Mouse (Mus musculus) lung, postnatal 0 days (tissue): Measurements from ENCODE around the gene Edn2. TPM values are rescaled to one million over a fixed set of nuclear protein-coding genes. Genes with fewer than 3 reads are reported as not detected.

Source experiments
- ATAC-seq: fragments of 200-750 bp; cut with Nextera tagmentation; 2 replicates; pipeline ENCODE4 v1.8.0; 2017; ENCODE audit warnings: moderate library complexity
- DNase-seq: peaks from one replicate; pipeline ENCODE4 v3.0.0-alpha.2; 2016; ENCODE audit warnings: low spot score
- H3K27ac ChIP-seq: fragments of 300-500 bp; sonication (generic); 2 replicates; pipeline ENCODE4 v1.5.1; 2014; ENCODE audit warnings: antibody characterized with exemption, mild to moderate bottlenecking, low read length, mixed read lengths
- H3K27me3 ChIP-seq: fragments of 300-500 bp; sonication (generic); replicated peaks from 2 replicates; pipeline ENCODE4 v1.6.1; 2014; ENCODE audit warnings: low read length, mixed read lengths; ENCODE audit not compliant: insufficient read depth
- H3K36me3 ChIP-seq: fragments of 300-500 bp; sonication (generic); 2 replicates; pipeline ENCODE4 v1.6.1; 2014; ENCODE audit warnings: low read length, mixed read lengths; ENCODE audit not compliant: insufficient read depth
- H3K4me1 ChIP-seq: fragments of 300-500 bp; sonication (generic); 2 replicates; pipeline ENCODE4 v1.6.1; 2014; ENCODE audit warnings: antibody characterized with exemption, low read depth, low read length, mixed read lengths; ENCODE audit not compliant: insufficient read depth
- H3K4me2 ChIP-seq: fragments of 300-500 bp; sonication (generic); replicated peaks from 2 replicates; pipeline ENCODE4 v1.6.1; 2014; ENCODE audit warnings: low read depth, mild to moderate bottlenecking, low read length, moderate library complexity, mixed read lengths
- H3K4me3 ChIP-seq: fragments of 300-500 bp; sonication (generic); 2 replicates; pipeline ENCODE4 v1.5.1; 2014; ENCODE audit warnings: low read depth, low read length
- H3K9ac ChIP-seq: fragments of 300-500 bp; sonication (generic); replicated peaks from 2 replicates; pipeline ENCODE4 v1.6.1; 2014; ENCODE audit warnings: low read depth, mild to moderate bottlenecking
- H3K9me3 ChIP-seq: fragments of 300-500 bp; sonication (generic); 2 replicates; pipeline ENCODE4 v1.6.1; 2016; ENCODE audit warnings: low read length, mixed read lengths
- CTCF ChIP-seq: IDR thresholded peaks from 2 replicates; pipeline ENCODE4 v1.5.1; 2016; ENCODE audit warnings: antibody characterized with exemption, mild to moderate bottlenecking
- EP300 ChIP-seq: IDR thresholded peaks from 2 replicates; pipeline ENCODE4 v1.6.1; 2016; ENCODE audit warnings: antibody characterized with exemption, mild to moderate bottlenecking, control low read depth
- polyA plus RNA-seq: library from polyadenylated mRNA; unstranded; fragments of >200 nt; fragmentation: Nextera tagmentation; extraction: Ambion mirVana; gene quantifications from 2 replicates; pipeline ENCODE4 v1.2.1, GENCODE M21; 2015

The Edn2 gene
- polyA plus RNA-seq, 1 experiment from 2014 or later: 0.18 TPM

DNA sequence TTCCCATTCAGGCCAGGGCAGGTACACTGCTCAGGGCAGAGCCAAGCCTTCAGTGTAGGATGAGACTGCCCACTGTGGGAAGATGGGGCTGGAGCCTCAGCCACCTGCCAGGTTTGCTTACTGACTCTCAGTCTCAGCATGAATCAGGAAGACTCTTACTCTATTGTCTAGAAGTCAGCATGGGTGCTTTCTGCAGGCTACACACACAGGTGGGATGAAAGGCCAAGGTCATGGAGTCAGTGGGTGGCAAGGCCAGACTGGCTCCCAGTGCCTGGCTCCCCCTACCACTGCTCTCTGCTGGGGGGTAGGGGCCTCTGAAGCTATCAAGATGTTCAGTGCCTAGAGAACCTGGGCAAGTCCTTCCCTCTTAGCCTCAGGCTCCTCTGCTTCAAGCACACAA lies 55.9 kb downstream of the Edn2 start:
- TF ChIP-seq CTCF (no peak), EP300 (no peak)
- Histone ChIP-seq H3K4me2 (no peak overlapping the region), H3K4me1 (no peaks in the 10 kb centered on the region), H3K27me3 (no peaks in the 10 kb centered on the region), H3K9ac (no peak overlapping the region), H3K27ac (no peak overlapping the region), H3K4me3 (no peak overlapping the region), H3K9me3 (no peaks in the 10 kb centered on the region), H3K36me3 (no peaks in the 10 kb centered on the region)
- ATAC-seq (no peak), DNase-seq (no peak)

Other genes with a start within 250 kb of the Edn2 start
- not detected in 2 replicates for gene AL607142.1, start 96.2 kb upstream of the Edn2 start, polyA plus RNA-seq
- gene Foxo6, start 126.1 kb downstream of the Edn2 start, polyA plus RNA-seq: 0.13 and 0.26 TPM in 2 replicates
- 24.6 and 26.1 TPM in 2 replicates for gene Scmh1, start 244.1 kb downstream of the Edn2 start, polyA plus RNA-seq